Mouse (Mus musculus): Measurements from ENCODE around the gene Nxt2.
A peak's percentile ranks its signal among the peaks of the same experiment; 100 is the strongest.

Nxt2 gene

DNA sequence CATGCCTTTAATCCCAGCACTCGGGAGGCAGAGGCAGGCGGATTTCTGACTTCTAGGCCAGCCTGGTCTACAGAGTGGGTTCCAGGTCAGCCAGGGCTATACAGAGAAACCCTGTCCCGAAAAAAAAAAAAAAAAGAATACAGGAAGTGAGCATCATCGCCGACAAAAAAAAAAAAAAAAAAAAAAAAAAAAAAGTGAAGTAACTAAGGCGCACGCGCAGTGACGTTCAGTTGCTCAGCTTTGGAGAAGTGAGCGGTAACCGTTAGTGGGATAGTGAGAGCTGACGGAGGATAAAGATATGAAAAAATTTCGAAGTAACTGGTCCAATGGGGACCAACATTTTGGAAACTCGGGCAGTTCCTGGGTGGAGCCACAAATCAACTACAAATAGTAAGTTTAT, at the start of gene Nxt2:
Gene Nxt2 (plus strand): TSS at position 229 of the 400 bp plus-strand sequence.
- DNase-seq, result no peak

DNA sequence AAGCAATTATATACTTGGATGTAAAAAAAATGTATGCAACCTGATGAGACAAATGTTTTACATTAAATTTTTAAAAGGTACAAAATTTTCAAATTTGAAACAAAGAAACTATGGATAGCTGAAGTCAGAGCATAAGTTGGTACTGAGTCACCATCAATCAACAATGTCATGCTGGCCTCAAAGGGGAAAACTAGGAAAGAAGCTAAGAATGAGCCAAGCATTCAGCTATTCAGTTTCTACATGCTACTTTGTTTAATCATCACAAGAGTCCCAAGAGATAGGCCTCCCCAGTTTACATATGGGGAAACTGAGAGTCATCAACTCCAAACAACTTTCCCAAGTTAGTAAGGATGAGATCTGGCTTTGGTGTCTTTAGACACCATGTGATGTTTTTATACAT, 49.6 kb upstream of the Nxt2 start:
- no peak for DNase-seq

DNA sequence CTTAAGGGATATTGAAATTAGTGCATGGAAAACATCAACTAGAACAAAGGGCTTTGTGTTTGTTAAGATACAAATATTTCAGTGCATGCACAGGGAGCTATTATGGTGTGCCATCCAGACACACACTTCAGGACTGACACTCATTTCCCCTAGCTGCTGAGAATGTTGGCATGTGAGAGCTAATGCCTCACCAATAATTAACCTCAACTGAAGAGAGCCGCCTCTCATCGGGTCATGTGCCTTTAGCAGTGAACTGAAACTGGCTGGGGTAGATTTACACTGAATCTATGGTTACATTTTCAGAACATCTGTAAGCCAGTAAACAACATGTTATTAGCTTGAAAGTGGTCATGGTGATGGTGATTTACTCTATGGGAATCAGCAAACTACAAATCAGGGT, 44.5 kb upstream of the Nxt2 start:
- DNase-seq, result peak; percentile 29 to 59

DNA sequence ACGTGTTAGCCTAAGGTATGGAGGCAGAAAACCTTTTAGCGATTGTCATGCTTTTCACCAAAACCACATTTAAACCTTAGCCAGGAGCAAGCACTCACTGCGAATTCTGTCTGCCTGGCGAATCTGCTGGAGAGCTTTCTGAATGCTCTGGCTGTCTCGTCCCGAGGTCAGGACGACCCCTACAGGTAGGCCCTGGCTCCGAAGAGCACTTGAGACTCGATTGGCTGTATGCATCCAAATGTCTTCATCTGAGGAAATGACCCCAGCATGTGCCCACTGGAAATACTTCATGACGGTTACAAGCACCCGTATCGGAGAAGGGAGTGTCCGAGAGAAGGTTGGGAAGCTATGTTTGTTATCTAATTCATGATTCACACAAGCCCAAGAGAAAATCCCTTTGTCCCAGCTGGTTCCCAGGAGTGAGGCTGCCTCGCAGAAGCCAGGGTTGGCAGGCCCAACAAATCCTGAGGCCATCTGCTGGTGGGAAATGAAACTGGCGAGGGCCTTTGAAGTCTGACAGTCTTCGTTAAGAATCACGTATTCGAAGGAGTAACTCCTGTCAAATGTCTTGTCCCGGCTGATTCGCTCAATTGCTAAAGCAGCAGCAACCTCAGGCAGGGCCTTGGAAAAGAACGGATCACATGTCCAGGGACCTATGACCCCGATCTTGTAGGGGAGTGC, 37.4 kb upstream of the Nxt2 start:
- peak; percentile 62 to 72 for DNase-seq

DNA sequence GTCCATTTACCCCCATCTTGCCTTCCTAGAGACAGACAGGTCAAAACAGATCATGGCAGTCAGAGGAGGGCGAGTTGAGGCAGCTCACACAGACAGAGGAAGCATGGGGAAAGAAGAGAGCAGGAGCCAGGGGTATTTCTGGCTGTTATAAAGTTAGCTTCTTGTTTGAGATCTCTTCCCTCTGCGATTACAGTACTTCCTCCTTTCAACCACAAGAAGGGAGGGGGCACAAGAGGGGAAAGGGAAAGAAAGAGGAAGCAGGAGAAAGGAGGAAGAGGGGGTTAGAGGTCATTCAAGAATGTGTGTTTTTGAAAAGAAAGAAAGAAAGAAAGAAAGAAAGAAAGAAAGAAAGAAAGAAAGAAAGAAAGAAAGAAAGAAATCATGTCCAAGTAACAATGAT, 36.2 kb upstream of the Nxt2 start:
- DNase-seq, result no peak

DNA sequence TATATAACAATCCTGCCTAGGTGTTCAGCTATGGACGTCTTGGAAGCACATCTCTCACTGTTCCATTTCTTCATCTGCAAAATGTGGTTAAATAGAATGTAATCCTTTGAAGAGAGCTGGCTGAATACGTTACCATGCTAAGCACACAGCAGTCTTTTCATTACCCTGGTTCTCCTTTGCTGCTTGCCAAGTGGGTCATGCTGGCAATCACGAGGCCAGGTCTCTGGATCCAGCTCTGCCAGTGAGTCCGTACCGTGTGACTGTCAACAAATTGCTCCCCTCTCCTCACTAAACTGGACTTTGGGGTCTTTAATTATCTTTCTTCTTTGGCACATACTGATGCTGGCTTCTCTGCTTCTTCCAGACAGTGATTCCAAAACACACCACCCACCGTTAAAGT, 32.1 kb upstream of the Nxt2 start:
- DNase-seq, result peak; percentile 69 to 82

DNA sequence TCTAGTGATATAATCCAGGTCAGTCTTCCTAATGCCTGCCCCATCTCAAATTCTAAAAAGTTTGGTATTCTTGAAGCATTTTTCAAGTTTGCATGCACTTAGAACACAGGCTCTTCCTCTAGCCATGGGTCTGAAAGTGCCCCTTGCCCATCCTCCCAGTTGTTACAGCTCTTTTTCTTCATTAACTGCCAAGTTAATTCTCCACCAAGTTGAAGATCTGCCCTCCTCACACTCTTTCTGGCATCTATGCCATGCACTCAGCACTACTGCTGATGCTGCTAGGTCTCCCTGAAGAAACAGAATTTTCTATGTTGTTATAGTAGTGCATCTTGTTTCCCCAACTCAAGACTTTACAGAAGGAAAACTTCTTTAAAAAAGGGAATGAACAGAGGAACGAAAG, 31.0 kb upstream of the Nxt2 start:
- DNase-seq, result peak; percentile 21 to 45

DNA sequence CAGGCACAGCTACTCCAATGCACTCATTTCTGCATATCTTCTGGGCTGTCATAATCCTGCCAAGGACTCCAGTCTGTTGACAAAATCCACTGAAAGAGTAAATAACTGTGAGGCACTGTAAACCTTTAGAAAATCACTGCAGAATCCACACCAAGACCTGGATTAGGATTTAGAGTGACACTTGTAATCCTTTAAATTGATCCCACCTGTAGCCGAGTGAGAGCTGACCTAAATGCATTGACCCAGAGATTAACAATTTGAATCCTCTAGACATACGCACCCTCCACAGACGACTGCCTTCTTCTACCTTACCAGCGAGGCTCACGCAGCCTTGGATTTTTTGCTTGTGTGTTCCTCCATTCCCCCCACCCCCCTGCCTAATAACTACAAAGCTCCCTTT, 29.7 kb upstream of the Nxt2 start, which contains the start of gene Gucy2f:
Gene Gucy2f (minus strand): TSS at position 101 of the 400 bp plus-strand sequence.
- no peak for DNase-seq

DNA sequence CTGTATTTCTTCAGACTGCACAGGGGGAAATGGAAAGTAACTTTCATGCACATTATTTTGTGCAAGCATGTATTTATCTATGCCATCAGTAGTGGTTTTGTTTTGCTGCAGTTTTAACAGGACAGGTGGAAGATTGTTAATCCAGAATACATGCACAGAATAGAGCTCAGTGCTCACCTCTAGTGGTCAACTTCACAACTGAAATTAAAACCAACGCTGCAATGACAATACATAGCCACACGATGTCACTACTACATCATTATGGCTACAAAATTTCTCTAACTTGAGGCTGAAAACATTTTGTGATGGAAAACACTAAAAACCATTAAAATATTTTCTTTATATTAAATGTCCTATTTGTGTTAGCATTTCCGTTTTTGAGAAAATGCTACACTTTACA, 26.3 kb upstream of the Nxt2 start:
- peak in 1 of 2 experiments; percentile 43 for DNase-seq

DNA sequence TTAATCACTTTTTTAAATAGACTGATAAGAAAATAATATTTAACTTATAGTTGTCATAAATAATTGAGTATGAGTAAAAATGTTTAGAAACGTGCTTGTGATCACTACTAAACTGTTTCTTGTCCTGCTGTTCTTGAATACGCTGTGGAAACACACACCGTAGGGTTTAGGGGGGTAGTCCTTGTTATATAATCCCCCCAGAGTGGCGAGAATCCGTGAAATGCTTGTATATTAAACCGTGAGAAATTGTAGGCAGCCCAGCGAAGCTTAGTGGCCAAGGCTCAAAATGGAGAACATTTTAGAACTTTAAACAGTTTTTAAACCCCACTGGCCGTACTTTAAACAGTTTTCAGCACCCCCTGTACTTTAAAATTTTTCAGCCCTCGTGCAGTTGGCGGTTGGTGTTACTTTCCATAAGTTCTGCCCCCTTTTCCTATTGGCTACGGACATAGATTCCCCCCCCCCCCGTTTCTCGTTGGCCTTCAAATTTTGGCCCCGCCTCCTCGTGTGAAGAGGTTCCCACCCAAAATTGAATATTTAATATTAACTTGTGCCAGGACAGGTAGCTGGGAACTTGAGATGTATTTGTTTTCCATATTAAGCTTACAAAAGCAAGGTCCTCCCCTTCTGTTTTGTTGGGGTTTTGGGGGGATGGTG, 956 bp downstream of the Nxt2 start:
- peak; percentile 72 to 79 for DNase-seq

DNA sequence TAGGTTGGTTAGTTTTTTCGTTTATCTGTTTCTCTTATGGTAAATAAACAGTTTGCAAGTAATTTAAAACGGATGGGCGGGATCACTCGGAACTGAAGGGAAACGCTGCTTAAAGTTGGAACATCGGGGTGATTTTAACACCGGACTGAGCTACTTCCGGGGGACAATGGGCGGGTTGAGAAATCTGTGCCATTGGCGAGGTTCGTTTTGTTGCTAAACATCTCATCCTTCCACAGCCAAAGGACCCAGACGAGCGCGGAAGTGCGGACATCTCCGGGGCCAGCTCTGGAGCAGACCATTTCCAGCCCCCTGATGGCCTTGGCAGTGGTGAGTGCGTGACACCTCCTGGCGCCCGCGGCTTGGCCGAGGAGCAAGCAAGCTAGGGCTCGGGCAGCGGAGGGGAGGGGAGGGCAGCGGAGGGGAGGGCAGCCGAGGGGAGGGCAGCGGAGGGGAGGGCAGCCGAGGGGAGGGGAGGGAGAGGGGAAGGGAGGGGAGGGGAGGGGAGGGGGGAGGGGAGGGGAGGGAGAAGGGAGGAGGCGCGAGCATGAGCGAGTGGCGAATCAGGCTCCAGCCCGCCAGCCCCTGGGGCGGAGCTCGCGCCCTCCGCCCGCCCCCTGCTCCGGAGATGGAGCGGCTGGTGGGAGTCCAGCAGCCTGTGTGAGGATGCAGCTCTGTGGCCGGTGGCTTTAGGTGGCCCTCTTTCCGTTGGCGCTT, 1.6 kb downstream of the Nxt2 start:
- DNase-seq, result peak; percentile 68 to 88

DNA sequence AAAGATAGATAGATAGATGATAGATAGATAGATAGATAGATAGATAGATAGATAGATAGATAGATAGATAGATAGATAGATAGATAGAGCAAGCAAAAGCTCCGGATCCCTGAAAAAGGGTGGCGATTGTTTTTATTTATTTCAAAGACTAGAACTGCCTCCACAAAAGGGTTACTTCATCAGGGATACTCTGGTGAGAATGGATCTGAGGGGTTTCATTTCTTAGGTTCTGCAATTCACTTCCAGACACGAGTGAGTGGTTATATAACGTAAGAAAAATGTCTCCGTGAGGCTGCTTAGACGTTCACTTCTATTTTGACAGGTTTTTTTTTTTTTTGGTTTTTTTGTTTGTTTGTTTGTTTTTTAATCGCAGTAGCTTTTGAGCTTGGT, 2.2 kb downstream of the Nxt2 start:
- DNase-seq, result no peak

DNA sequence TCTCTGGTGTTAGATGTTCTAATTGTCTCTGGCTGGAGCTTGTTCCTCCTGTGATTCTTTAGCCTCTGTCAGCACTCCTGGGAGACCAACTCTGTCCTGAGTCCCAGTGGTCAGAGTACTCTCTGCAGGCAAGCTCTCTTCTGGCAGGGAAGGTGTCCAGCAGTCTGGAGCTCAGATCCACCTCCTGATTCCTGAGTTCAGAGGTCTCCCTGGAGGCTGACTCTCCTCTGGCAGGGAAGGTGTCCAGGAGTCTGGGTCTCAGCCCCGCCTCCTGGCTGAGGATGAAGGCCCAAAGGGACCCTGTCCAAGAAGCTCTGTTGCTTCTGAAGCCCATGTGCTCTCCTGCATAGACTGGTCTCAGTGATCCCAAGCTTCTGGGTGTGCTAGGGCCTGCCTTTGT, 9.6 kb downstream of the Nxt2 start:
- peak; percentile 32 to 77 for DNase-seq

DNA sequence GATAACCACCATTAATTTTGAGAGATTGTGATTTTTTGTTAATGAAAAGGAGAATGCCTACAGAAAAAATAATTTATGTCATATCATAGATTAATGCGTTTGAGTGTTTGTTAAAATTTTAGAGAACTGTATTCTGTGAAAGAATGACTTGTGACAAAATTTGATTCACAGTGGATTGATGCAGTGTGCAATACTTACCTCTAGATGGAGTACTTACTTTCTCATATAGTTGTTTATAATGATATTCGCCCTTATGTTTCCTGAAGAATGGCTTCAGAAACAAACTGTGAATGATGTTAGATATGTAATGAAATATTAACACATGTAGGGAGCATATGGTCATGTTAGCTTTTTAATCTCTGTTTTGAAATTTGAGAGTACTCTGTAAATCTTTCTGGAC, 10.5 kb downstream of the Nxt2 start:
- no peak for DNase-seq

DNA sequence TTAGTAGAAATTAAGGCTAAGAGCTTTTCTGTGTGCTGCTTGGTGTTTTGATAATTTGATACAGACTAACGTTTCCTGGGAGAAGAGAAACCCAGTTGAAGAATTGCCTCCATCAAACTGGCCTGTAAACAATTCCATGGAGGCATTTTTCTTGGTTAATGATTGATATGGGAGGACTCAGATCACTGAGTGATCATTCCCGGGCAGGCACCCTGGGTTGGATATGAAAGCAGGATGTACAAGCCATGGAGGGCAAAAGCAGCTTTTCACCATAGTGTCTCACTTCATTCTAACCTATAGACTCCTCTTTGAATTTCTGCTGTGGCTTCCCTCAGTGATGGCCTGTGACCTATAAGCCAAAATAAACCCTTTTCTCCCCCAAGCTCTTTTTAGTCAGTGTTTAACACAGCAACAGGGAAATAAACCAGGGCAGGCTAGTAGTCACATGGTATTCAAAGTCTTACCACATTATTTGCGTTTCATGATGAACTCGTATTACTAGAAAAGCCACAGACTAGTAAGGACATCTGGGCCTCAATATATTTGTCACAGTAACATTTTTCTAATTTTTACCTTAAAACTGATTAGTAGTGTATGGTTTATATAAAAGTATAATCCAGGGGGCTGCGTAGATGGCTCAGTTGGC, 19.2 kb downstream of the Nxt2 start:
- peak; percentile 14 to 54 for DNase-seq

DNA sequence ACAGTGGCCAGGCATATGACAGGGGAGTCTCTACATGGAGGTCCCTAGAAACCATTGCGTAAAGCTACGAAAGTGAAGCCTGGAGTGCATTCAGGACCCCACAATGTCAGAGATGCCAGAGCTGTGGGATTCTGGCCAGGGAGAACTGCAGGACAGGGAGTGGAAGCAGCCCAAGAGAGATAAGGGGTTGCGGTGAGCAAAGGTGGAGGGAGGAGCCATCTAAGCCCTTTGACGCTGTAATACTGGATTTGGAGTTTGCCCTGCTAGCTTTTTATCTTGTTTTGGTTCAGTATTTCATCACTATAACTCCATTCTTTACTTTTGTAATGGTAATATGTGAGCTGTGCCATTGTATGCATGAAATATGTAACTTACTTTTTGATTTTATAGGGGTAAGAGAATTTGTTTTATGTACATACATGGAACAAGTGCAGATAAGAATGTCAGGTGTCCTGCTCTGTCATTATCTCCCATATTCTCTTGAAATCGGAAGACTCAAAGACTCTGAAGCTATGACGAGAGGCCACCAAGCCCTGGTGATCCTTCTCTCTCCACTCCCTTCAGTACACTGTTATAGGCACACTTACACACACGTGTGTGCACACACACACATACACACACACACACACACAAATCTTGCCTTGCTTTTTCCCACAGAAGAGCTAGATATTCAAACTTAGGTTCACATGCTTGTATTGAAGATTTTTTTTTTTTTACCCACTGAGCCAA, 23.6 kb downstream of the Nxt2 start:
- no peak for DNase-seq

DNA sequence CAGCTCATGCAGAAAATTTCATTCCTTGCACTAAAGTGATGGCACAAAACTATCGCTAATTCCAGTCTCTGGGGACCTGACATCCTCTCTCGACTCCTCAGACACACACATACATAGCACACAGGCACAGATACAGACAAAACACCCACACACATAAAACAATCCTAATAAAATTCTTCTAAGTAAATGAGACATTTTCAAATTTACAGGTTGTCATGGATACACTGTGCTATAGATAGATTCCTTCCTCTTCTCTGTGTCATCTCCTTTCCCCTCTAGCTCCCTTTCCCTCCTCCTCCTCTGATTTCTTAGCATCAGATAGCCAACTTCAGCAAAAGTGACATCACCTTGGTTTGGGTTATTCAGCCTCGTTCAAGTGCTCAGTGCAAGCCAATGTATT, 49.5 kb downstream of the Nxt2 start:
- DNase-seq, result no peak

DNA sequence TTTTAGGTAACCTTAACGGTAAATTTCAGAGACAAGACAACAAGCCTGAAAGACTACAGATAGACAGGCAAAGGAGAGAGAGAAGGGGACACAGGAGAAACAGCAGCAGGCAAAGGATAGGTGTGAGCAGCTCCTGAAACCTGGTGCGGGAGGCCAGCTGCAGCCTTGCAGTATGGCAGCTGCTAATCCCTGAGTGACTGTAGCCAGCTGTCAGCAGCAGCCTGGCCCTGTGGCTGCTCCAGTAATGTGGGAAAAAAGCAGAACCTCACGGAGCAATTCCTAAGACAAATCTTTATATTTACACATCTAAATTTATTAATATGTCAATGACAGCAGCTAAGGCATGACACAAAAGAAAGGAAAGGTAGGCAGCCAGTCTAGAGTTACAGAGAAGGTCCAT, 50.0 kb downstream of the Nxt2 start:
- no peak for DNase-seq

DNA sequence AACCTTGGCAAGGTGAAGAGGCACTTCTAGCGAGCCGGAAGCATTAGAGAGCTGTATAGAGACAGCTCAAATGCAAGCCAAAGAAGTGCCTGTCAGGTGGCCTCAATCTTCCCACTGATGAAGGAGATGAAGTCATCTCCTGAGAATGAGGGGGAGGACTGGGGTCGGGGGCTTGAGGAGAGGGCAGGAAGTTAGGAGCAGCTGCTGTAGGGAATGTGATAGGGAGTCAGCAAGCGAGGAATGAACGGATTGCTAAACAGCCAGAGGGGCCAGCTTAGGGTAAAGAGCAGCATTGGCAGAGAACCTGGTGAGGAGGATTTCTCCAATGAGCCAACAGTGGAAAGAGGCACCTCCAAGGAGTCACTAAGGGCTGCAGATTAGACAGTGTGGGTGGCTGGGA, 59.3 kb downstream of the Nxt2 start:
- DNase-seq, result no peak

Data from kidney, postnatal 25 days (tissue).